In the genomic region with DNA sequence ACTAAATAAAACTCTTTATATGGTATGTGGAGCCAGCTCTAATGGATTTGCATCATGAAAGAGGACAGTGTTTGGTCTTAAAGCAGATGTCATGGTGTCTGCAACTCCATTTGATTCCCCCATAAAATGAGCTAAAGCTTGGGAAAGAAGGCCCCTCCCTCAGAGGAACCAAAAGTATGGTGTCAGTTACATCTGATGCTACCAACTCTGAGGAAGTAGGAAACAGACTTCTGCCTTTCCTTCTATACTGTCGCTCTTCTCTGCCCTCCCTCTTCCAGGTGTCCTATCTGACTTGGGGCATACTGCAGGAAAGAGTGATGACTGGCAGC, we compare ENCODE assay signal across 22 mouse cellular contexts. TPM values are rescaled to one million over a fixed set of nuclear protein-coding genes. Genes with fewer than 3 reads are reported as not detected.
DNase-seq lines count a peak whose midpoint lies in the region; ATAC-seq and TF ChIP-seq lines count a peak whose summit lies in the region.
"Had no signal": no experiment of that assay in that cellular context is flagged by ENCODE, and none has a peak within 500 bp of the region (broad histone marks: within the 10 kb centered on the region; RNA-seq: fewer than 3 reads in every experiment).

No protein-coding gene starts in this region.

- 67% methylated on average over 1 of the region's 1 CpGs for WGBS in heart, embryonic 13.5 days
- 80% methylated on average over 1 of the region's 1 CpGs for WGBS in heart, embryonic 10.5 days
- WGBS in liver, embryonic 12.5 days (ENCODE audit: insufficient replicate concordance), result 44% methylated on average over 1 of the region's 1 CpGs
- WGBS in embryonic facial prominence, embryonic 15.5 days, result 61% methylated on average over 1 of the region's 1 CpGs

- H3K4me3 ChIP-seq in heart, embryonic 13.5 days, result no peak overlapping the region
- H3K4me3 ChIP-seq in heart, embryonic 10.5 days, result no peak overlapping the region
- no peak overlapping the region for H3K4me3 ChIP-seq in liver, embryonic 12.5 days
- peak overlapping the region in 2 of 3 experiments; percentile 7 to 75 for H3K4me3 ChIP-seq in CH12.LX (replicated peaks in 1 of 3; ENCODE audit: low read depth in 2 of 3, low read length in 2 of 3, poor library complexity in 1 of 3)
- H3K4me3 ChIP-seq in embryonic facial prominence, embryonic 15.5 days (replicated peaks), result no peak overlapping the region
- H3K4me3 ChIP-seq: heart, embryonic 15.5 days; left cerebral cortex, adult 2 months; megakaryocyte, embryonic 14.5 days had no signal

- H3K9me3 ChIP-seq in heart, embryonic 13.5 days, result no peaks in the 10 kb centered on the region
- H3K9me3 ChIP-seq in heart, embryonic 10.5 days, result no peaks in the 10 kb centered on the region
- no peaks in the 10 kb centered on the region for H3K9me3 ChIP-seq in liver, embryonic 12.5 days (replicated peaks)
- no peaks in the 10 kb centered on the region for H3K9me3 ChIP-seq in CH12.LX (replicated peaks; ENCODE audit: low read length)
- no peaks in the 10 kb centered on the region for H3K9me3 ChIP-seq in embryonic facial prominence, embryonic 15.5 days (replicated peaks)
- H3K9me3 ChIP-seq: heart, embryonic 15.5 days; megakaryocyte, embryonic 14.5 days had no signal

- dilution Hi-C loops in CH12.LX (cut with MboI; ENCODE audit: extremely low pct_ligation_motif_present, extremely low pct_unique_long_range_greater_than_20kb, low sequenced_read_pairs), result no loop called here

- no peak overlapping the region for H3K9ac ChIP-seq in heart, embryonic 13.5 days
- H3K9ac ChIP-seq in liver, embryonic 12.5 days, result no peak overlapping the region
- H3K9ac ChIP-seq in CH12.LX (ENCODE audit: insufficient read depth, low read depth), result peak overlapping the region; percentile 89; the same call in 1 of the 2 replicates
- H3K9ac ChIP-seq in embryonic facial prominence, embryonic 15.5 days, result no peak overlapping the region
- H3K9ac ChIP-seq: heart, embryonic 15.5 days had no signal

- peaks cover 60% of the 10 kb centered on the region for H3K36me3 ChIP-seq in heart, embryonic 13.5 days
- peaks cover 51% of the 10 kb centered on the region for H3K36me3 ChIP-seq in heart, embryonic 10.5 days
- peaks cover 60% of the 10 kb centered on the region for H3K36me3 ChIP-seq in liver, embryonic 12.5 days
- H3K36me3 ChIP-seq in CH12.LX (replicated peaks in 1 of 2; ENCODE audit: control insufficient read depth in 1 of 2, insufficient read depth in 1 of 2, low read length in 1 of 2), result peaks cover 63 to 74% of the 10 kb centered on the region in 2 experiments
- H3K36me3 ChIP-seq in embryonic facial prominence, embryonic 15.5 days, result peaks cover 59% of the 10 kb centered on the region

- in situ Hi-C loops in CH12.LX (cut with MboI; ENCODE audit: low pct_ligation_motif_present, low pct_unique_long_range_greater_than_20kb, low sequenced_read_pairs), result no loop called here

- no peak for TF ChIP-seq POLR2A in CH12.LX (IDR thresholded peaks at IDR 0.05; ENCODE audit: low read depth, low read length)

- DNase-seq in heart, embryonic 10.5 days (ENCODE audit: low spot score), result no peak
- DNase-seq in liver (no peak), CH12.LX (ENCODE audit: extremely low read depth) (no peak)
- DNase-seq in left cerebral cortex, adult 9 months (ENCODE audit: low spot score in 2 of 2), result no peak
- DNase-seq in testis, postnatal 14 days (ENCODE audit: low spot score), result no peak
- DNase-seq: adrenal gland, postnatal 10 days; B cell, adult 2 months; cerebellum, adult 9-10 months; heart, adult 11 months; heart, postnatal 4 days; kidney, adult 18-20 months; layer of hippocampus, adult 9-11 months; lung, adult 2 months had no signal

- TF ChIP-seq CTCF in CH12.LX (conservative IDR thresholded peaks at IDR 0.05 in 1 of 2, IDR thresholded peaks at IDR 0.05 in 1 of 2; ENCODE audit: low read depth in 2 of 2, low read length in 2 of 2), result no peak

- H3K4me2 ChIP-seq in heart, embryonic 13.5 days, result no peak overlapping the region
- peak overlapping the region; percentile 97; the same call in 1 of the 2 replicates for H3K4me2 ChIP-seq in liver, embryonic 12.5 days
- H3K4me2 ChIP-seq in CH12.LX (ENCODE audit: insufficient read depth, low read depth, poor library complexity, severe bottlenecking), result peak overlapping the region; percentile 83
- H3K4me2 ChIP-seq in embryonic facial prominence, embryonic 15.5 days (replicated peaks), result no peak overlapping the region

- no peak for TF ChIP-seq RAD21 in CH12.LX (IDR thresholded peaks at IDR 0.05; ENCODE audit: low read depth, low read length)

- TF ChIP-seq EP300 in CH12.LX (IDR thresholded peaks at IDR 0.05; ENCODE audit: low read length), result no peak

- H3K79me2 ChIP-seq in CH12.LX (replicated peaks; ENCODE audit: control insufficient read depth, extremely low read depth, insufficient read depth, poor library complexity, severe bottlenecking), result peaks cover 42% of the 10 kb centered on the region

- 0 out of 2 replicates have a peak overlapping the region, but pooled peaks have one; percentile 50 for H3K27ac ChIP-seq in heart, embryonic 13.5 days (replicated peaks)
- no peak overlapping the region for H3K27ac ChIP-seq in heart, embryonic 10.5 days
- H3K27ac ChIP-seq in liver, embryonic 12.5 days, result peak overlapping the region; percentile 81; the same call in 1 of the 2 replicates
- H3K27ac ChIP-seq in CH12.LX (ENCODE audit: insufficient read depth, low read depth), result peak overlapping the region; percentile 61
- 0 out of 2 replicates have a peak overlapping the region, but pooled peaks have one; percentile 11 for H3K27ac ChIP-seq in embryonic facial prominence, embryonic 15.5 days (replicated peaks)
- H3K27ac ChIP-seq: heart, embryonic 15.5 days; left cerebral cortex, adult 2 months had no signal

- ATAC-seq in heart, embryonic 13.5 days (ENCODE audit: extremely low read depth, insufficient number of reproducible peaks, low FRiP score, low TSS enrichment), result no peak
- ATAC-seq in liver, embryonic 12.5 days, result no peak
- ATAC-seq in embryonic facial prominence, embryonic 15.5 days (ENCODE audit: insufficient number of reproducible peaks, low FRiP score, low TSS enrichment, low read depth), result no peak
- ATAC-seq: hindbrain, postnatal 0 days had no signal

- peaks cover 66% of the 10 kb centered on the region for H3K4me1 ChIP-seq in heart, embryonic 13.5 days
- peaks cover 44% of the 10 kb centered on the region for H3K4me1 ChIP-seq in heart, embryonic 10.5 days
- peaks cover 64% of the 10 kb centered on the region for H3K4me1 ChIP-seq in liver, embryonic 12.5 days
- H3K4me1 ChIP-seq in CH12.LX (ENCODE audit: control insufficient read depth in 1 of 2, insufficient read depth in 2 of 2), result peaks cover 43 to 77% of the 10 kb centered on the region in 2 experiments
- H3K4me1 ChIP-seq in embryonic facial prominence, embryonic 15.5 days, result peaks cover 58% of the 10 kb centered on the region

- H3K27me3 ChIP-seq in heart, embryonic 13.5 days (replicated peaks), result no peaks in the 10 kb centered on the region
- H3K27me3 ChIP-seq in heart, embryonic 10.5 days (ENCODE audit: insufficient read depth, poor library complexity, severe bottlenecking), result no peaks in the 10 kb centered on the region
- H3K27me3 ChIP-seq in liver, embryonic 12.5 days (replicated peaks), result no peaks in the 10 kb centered on the region
- H3K27me3 ChIP-seq in CH12.LX (replicated peaks), result no peaks in the 10 kb centered on the region
- H3K27me3 ChIP-seq in embryonic facial prominence, embryonic 15.5 days, result no peaks in the 10 kb centered on the region
- H3K27me3 ChIP-seq: heart, embryonic 15.5 days; megakaryocyte, embryonic 14.5 days had no signal

RNA-seq across cellular contexts. Expression of gene Slc35b2, which starts 2.3 kb away (rescaled TPM):
- polyA plus RNA-seq in heart, embryonic 13.5 days (2015; fragmentation: Nextera tagmentation; extraction: Ambion mirVana), result 91.8 and 94.9 TPM in 2 replicates
- 107 and 118 TPM in 2 replicates for polyA plus RNA-seq in heart, embryonic 10.5 days (2016; fragmentation: Nextera tagmentation; extraction: Ambion mirVana)
- 69.1 and 72.5 TPM in 2 replicates for polyA plus RNA-seq in liver, embryonic 12.5 days (2016; fragmentation: Nextera tagmentation; extraction: Ambion mirVana)
- total RNA-seq in CH12.LX (2012; rRNA removed) (59.5 and 73.9 TPM in 2 replicates), CH12.LX (2014; rRNA removed) (89.3 and 101 TPM in 2 replicates)
- 54.1 and 57.2 TPM in 2 replicates for polyA plus RNA-seq in CH12.LX (2012; ENCODE audit: insufficient read length, low read depth)
- polyA plus RNA-seq in embryonic facial prominence, embryonic 15.5 days (2015; fragmentation: Nextera tagmentation; extraction: Ambion mirVana), result 133 and 139 TPM in 2 replicates

RNA-seq across cellular contexts. Expression of gene Hsp90ab1, which starts 7.1 kb away (rescaled TPM):
- polyA plus RNA-seq in heart, embryonic 13.5 days (2015; fragmentation: Nextera tagmentation; extraction: Ambion mirVana), result 1,372 and 1,500 TPM in 2 replicates
- polyA plus RNA-seq in heart, embryonic 10.5 days (2016; fragmentation: Nextera tagmentation; extraction: Ambion mirVana), result 1,633 and 1,893 TPM in 2 replicates
- polyA plus RNA-seq in liver, embryonic 12.5 days (2016; fragmentation: Nextera tagmentation; extraction: Ambion mirVana), result 1,007 and 1,098 TPM in 2 replicates
- total RNA-seq in CH12.LX (2012; rRNA removed) (1,180 and 1,205 TPM in 2 replicates), CH12.LX (2014; rRNA removed) (607 and 790 TPM in 2 replicates)
- 4,858 and 5,122 TPM in 2 replicates for polyA plus RNA-seq in CH12.LX (2012; ENCODE audit: insufficient read length, low read depth)
- 1,563 and 1,577 TPM in 2 replicates for polyA plus RNA-seq in embryonic facial prominence, embryonic 15.5 days (2015; fragmentation: Nextera tagmentation; extraction: Ambion mirVana)

RNA-seq across cellular contexts. Expression of gene Nfkbie, which starts 10.5 kb away (rescaled TPM):
- 2.7 TPM in 2 replicates for polyA plus RNA-seq in heart, embryonic 13.5 days (2015; fragmentation: Nextera tagmentation; extraction: Ambion mirVana)
- polyA plus RNA-seq in heart, embryonic 10.5 days (2016; fragmentation: Nextera tagmentation; extraction: Ambion mirVana), result 2.8 and 3.7 TPM in 2 replicates
- 2.0 TPM in 2 replicates for polyA plus RNA-seq in liver, embryonic 12.5 days (2016; fragmentation: Nextera tagmentation; extraction: Ambion mirVana)
- 91.5 and 136 TPM in 2 replicates for total RNA-seq in CH12.LX (2012; rRNA removed)
- 87.4 and 90.0 TPM in 2 replicates for total RNA-seq in CH12.LX (2014; rRNA removed)
- 76.6 and 78.7 TPM in 2 replicates for polyA plus RNA-seq in CH12.LX (2012; ENCODE audit: insufficient read length, low read depth)
- polyA plus RNA-seq in embryonic facial prominence, embryonic 15.5 days (2015; fragmentation: Nextera tagmentation; extraction: Ambion mirVana), result 5.5 and 6.3 TPM in 2 replicates

RNA-seq across cellular contexts. Expression of gene Tmem151b, which starts 16.5 kb away (rescaled TPM):
- polyA plus RNA-seq in heart, embryonic 13.5 days (2015; fragmentation: Nextera tagmentation; extraction: Ambion mirVana), result 1.4 and 1.6 TPM in 2 replicates
- 0.84 and 1.7 TPM in 2 replicates for polyA plus RNA-seq in heart, embryonic 10.5 days (2016; fragmentation: Nextera tagmentation; extraction: Ambion mirVana)
- 0.30 and 0.31 TPM in 2 replicates for polyA plus RNA-seq in liver, embryonic 12.5 days (2016; fragmentation: Nextera tagmentation; extraction: Ambion mirVana)
- total RNA-seq in CH12.LX (2012; rRNA removed), result 0.42 and 0.50 TPM in 2 replicates
- 0.12 and 0.30 TPM in 2 replicates for total RNA-seq in CH12.LX (2014; rRNA removed)
- 0.53 and 0.72 TPM in 2 replicates for polyA plus RNA-seq in CH12.LX (2012; ENCODE audit: insufficient read length, low read depth)
- 3.9 and 4.7 TPM in 2 replicates for polyA plus RNA-seq in embryonic facial prominence, embryonic 15.5 days (2015; fragmentation: Nextera tagmentation; extraction: Ambion mirVana)
- total RNA-seq: common myeloid progenitor, adult 5-6 weeks; gastrocnemius, adult 8-10 months had no signal

RNA-seq across cellular contexts. Expression of gene Slc29a1, which starts 33.4 kb away (rescaled TPM):
- polyA plus RNA-seq in heart, embryonic 13.5 days (2015; fragmentation: Nextera tagmentation; extraction: Ambion mirVana), result 68.8 and 83.6 TPM in 2 replicates
- polyA plus RNA-seq in heart, embryonic 10.5 days (2016; fragmentation: Nextera tagmentation; extraction: Ambion mirVana), result 75.0 and 75.1 TPM in 2 replicates
- polyA plus RNA-seq in liver, embryonic 12.5 days (2016; fragmentation: Nextera tagmentation; extraction: Ambion mirVana), result 260 and 267 TPM in 2 replicates
- total RNA-seq in CH12.LX (2012; rRNA removed) (58.4 and 66.9 TPM in 2 replicates), CH12.LX (2014; rRNA removed) (69.2 and 72.1 TPM in 2 replicates)
- 74.2 and 88.0 TPM in 2 replicates for polyA plus RNA-seq in CH12.LX (2012; ENCODE audit: insufficient read length, low read depth)
- 92.7 and 99.7 TPM in 2 replicates for polyA plus RNA-seq in embryonic facial prominence, embryonic 15.5 days (2015; fragmentation: Nextera tagmentation; extraction: Ambion mirVana)

Comparison
In these comparisons a context has a peak if more than half of its experiments do, and no peak if none do; other contexts are left out.
1. H3K4me2 ChIP-seq: peak in liver, embryonic 12.5 days (single experiment) and CH12.LX (single experiment); none in heart, embryonic 13.5 days (single experiment) and embryonic facial prominence, embryonic 15.5 days (single experiment).
2. H3K4me3 ChIP-seq: peak in CH12.LX (2 of 3); none in heart, embryonic 13.5 days (single experiment), heart, embryonic 10.5 days (single experiment), liver, embryonic 12.5 days (single experiment) and embryonic facial prominence, embryonic 15.5 days (single experiment).
3. RNA of gene Nfkbie, which starts 10.5 kb away (polyA plus RNA-seq): 76.6 to 78.7 TPM in CH12.LX; 5.5 to 6.3 TPM in embryonic facial prominence, embryonic 15.5 days, 2.8 to 3.7 TPM in heart, embryonic 10.5 days, 2.7 TPM in heart, embryonic 13.5 days and 2.0 TPM in liver, embryonic 12.5 days; every median in the first group is over 10 times any median in the second.